Mouse (Mus musculus) heart, adult 8-10 months (tissue): ENCODE measurements at regions not wholly inside any gene's neighbourhood (a gene's known extent, or its start where the extent isn't known, plus 50 kb on each side); places are given as distances from the start of the nearest gene placed in this dataset.

Experiments
- DNase-seq: peaks from one replicate; pipeline ENCODE4 v3.0.0; 2022; ENCODE audit warnings: low spot score

DNA sequence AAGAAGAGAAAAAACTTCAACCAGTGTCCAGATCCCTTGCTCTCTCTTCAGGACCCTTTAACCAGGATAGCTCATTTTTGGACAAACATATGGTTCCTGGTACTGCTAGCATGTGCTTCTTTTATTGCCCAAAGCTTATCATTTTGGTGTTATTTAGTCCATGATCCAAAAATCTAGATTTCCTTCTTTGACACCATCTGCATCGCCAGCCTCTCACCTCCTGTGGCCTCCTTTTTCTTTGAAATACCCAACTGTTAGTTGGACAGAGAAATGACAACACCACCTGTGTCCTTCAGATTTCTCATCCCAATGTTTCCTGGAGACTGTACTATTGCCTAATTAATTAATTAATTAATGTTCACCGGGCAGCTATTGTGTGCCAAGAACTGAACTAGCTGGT lies 188.0 kb upstream of the Plppr1 start:
- DNase-seq = no peak

DNA sequence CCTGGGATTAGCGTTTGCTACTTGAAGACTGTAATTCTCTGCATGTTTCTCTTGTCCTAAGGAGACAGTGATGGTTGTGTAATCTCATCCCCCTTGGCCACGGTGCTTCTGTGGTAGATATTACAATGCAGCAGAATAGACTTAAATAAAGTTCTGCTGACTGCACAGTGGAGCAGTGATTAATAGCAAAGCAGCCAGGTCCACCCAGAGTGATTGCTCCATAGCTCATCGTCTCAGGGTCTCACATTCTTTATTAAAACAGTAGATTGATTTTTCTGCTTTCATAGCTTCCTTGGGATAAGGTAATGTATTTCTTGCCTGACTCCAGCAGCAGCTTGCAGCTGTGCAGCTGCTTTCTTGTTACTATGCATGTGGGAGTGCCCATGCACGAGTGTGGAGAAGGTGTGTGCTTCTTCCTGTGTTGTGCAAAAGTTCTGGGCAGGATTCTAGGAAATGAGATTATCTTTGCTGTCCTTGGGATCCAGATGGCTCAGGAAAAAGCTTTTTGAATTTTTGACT lies 169.9 kb upstream of the Plppr1 start:
- DNase-seq = no peak

DNA sequence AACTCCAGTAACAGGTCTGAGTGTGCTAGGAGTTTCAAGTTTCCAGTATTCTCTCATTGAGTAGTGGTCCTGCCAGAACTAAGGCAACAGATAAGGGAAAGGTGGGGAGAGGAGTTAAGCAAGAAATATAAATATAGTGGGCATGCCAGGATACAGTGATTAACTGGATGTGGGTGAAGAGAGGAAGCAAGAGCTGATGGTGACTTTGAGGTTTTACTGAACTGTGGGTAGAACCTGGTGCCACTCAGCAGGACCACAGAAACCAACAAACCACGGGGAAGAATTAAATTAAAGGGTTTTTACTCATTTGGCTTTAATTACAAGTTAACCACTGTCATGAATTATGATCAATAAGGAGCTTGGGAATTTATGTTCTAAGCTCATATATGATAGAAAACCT lies 154.5 kb upstream of the Plppr1 start:
- DNase-seq = no peak

DNA sequence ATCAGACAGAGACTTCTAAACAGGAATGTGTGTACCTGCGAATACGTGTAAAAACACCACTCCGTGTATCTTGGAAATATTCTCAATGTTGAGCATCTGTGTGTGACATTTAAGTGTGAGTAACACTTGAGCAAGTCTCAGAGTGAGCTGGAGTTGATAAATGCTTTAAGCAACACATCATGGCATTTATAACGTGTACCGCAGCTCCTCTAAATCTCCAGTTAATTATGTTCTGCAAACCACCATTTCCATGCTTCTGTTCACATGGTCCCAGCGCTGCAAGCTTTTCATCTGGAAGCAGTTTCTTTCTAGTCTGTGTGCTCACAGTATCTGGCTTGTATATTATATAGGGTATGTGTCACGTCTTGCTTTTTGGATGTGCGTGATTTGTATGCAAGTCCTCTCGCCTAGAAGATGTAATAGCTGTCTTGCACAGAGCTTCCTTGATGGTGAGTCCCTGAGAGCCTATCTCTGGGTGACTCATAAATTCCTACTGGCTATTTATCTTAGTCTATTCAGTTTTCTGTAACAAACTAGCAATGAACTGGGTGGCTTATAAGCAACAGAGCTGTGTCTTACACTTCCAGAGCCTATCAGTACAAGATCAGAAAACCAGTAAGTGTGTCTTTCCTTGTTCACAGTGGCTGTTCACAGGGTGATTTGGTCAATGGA lies 153.7 kb upstream of the Plppr1 start:
- DNase-seq = no peak

DNA sequence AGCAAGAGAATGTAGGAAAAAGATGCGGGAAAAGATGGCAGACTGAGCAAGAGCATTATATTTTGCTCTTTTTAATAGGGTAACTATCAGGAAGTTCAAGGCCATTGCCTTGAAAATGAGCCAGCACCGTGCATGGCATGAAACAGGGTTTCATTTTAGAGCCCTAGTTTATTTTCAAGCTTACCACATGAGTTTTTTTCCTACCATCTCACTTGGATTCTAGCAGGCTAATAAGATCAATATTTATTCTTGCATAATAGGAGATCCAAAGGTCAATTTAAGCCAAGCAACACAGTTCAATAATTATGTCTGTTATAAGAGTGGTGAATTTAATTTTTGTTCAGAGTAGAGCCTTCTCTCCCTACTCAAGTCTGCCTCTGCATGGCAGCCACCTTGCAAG lies 149.9 kb upstream of the Plppr1 start:
- no peak for DNase-seq

DNA sequence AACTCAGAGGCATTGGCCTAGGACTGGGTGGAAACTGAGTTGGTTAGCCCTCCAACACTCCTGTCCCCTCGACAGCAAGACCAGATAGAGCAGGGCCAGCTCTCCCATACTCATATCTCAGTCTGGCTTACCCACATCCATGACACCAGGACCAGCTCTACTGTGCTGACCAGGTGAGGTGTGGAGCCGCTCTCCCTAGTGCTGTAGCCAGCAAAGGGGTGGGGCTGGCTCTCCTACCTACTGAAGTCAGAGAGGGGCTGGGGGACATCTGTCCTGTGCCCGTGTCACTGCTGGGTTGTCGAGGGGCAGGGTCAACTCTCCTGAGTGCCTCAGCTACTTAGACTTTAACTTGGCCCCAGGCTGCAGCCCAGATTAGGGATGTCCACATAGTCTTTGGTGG lies 145.8 kb upstream of the Plppr1 start:
- DNase-seq = no peak

DNA sequence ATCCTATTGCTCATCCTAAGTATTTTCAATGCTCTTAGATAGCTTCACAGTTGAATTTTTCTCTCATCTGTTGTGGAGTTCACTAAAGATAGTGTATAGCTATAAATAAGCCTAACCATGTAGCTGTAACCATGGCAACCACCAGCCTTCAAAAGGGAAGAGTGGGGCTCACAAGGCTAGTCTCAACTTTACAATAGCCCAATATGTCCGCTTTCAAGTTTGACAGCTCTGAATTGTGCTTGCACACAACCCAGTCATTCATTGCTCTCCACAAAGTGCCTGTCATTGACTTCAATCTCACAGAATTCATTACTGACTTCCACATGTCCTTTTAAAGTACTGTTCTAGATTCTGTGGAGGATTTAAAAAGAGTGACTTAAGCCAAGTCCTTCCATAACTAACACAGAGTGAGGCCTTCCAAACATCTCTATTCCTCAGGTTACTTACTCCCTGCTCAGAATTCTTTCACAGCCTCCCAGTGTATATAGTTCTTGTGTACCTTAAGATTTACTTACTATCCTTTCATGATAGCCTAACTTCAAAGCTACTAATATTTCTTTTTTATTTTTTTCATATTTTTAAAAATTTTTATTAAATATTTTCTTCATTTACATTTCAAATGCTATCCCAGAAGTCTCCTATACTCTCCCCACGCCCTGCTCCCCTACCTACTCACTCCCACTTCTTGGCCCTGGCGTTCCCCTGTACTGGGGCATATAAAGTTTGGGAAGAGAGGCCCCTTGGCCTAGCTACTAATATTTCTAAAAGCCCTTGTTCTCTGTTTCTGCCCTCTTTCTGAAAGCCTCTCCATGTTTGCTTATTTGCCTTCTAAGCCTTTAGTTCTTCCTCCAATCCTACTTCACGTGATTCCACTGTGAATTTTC lies 134.3 kb upstream of the Plppr1 start:
- DNase-seq = no peak

DNA sequence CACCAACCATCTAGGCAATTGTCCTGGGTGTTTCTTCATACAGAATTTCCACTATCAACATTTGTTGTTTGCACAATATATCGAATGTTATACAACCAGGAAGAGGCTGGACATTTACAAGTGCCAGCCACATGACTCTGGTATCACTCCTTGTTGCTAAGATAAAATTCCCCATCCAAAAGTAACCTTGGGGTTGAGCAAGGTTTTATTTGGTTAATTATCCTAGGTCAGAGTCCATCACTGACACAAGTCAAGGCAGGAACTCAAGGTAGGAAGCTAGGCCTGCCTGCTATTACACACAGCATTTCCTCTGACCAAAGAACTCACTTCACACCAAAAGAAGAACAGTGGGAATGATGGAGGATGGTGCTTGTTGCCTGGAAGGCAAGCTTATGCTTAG lies 120.7 kb upstream of the Plppr1 start:
- DNase-seq = no peak

DNA sequence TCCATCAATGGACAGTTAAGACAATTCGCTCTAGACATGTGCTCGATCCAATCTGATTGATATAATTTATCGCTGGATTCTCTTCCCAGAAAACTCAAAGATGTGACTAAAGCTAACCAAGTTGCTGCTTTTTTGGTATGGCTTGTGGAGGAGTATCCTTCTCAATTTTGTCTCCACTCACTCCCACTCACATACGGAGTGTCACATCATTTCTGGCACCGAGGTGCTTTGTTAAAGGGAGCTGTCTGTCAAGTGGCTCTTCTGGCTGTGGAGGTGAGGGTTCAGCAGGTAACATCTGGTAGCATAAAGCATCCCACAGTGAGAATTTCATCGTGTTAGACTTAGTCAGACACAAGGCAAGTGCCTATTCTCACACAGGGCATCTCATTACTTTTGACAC lies 120.2 kb upstream of the Plppr1 start:
- DNase-seq = no peak

DNA sequence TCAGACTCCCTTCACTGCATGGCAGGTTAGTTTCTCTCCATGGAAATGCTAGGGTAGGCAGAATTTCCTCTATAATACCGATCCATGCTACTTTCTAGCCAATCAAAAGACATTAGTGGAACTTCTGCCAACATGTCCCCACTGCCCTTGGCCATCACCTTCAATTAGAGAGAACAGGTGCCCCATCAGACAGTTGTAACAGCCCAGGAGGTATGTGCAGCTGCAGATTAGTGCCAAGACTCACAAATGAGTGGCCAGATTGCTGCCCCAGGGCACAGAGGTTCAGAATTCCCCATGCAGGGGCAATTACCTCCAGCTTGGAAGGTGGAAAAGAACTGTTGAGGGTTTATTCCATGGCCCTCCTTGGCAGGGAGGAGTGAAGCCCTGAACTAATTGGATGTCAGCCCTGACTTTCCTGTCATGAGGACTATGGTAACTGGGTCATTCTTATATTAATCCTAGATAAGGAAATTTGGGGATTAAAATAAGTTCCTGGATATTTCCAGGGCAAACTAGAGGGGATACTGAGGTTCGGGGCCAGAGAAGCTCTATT lies 113.7 kb upstream of the Plppr1 start:
- DNase-seq = no peak

DNA sequence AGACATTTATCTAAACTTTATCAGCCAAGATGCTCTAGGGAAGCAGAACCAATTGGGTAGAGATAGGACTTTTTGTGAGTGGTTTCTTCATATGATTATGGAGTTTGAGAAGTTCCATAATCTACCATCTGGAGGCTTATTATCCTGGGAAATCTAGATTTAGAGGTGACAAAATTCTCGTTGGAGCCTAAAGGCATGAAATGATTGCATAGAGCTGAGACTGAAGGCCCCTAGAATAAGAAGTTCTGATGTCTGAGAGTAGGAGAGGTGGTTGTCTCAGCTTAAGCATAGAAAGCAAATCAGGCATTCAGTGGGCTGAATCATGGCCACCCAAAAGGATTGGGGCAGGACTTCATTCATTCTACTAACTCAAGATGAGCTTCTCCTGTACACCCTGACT lies 106.1 kb upstream of the Plppr1 start:
- no peak for DNase-seq

DNA sequence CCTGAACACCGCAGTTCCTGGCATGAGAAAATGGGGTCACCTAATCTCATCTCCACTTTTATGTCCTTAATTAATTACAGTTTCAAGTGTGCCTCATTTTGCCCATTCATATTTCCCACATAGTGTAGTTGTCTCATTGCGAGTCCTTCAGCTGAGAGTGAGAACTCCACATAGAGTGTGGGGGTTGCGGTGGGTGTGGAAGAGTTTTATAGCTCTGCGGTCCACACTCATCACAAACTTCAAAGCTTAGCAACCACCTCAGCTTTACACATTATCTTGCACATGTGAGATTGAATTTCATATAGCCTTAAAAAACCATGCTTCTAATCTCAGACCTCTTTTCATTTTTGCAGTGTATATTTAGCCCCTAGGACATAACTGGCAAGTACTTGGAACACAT lies 83.3 kb upstream of the Plppr1 start:
- DNase-seq = no peak

DNA sequence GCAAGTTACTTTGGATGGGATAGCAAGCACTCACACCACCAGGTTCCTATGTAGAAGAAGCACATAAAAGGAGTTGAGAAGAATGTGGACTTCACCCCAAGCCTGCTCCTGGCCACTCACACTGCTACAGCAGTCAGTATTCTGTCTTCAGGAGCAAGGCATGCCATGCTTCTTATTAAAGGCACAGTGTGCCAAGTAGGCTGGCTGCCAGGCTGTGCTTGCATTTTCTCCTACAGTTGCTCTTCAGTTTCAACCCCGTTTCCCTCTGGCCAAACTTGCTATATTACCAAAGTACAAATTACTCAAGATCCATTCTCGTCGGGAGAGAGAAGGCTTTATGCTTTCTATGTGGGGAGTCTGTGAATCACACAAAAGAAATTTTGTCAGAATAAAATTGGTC lies 67.1 kb upstream of the Plppr1 start:
- DNase-seq = no peak
